Mouse (Mus musculus): ENCODE data around the gene Tmem37.

GRCm38 (mm10) chr1:120070168-120070567 is 3.7 kb downstream of the Tmem37 start:
- TF ChIP-seq CTCF (IDR thresholded peaks at IDR 0.05; ENCODE audit: control insufficient read depth, insufficient read depth, low read length) (no peak), POLR2A (IDR thresholded peaks at IDR 0.05; ENCODE audit: borderline replicate concordance, control insufficient read depth, low read depth, low read length) (no peak)
